Mouse (Mus musculus) heart, embryonic 13.5 days (tissue): ENCODE results near the gene Glipr1. TPM values are rescaled to one million over a fixed set of nuclear protein-coding genes. Genes with fewer than 3 reads are reported as not detected.

Experiments used
- ATAC-seq: fragments of 200-750 bp; cut with Nextera tagmentation; 2 replicates; pipeline ENCODE4 v1.8.0; 2017; ENCODE audit warnings: moderate TSS enrichment; ENCODE audit not compliant: insufficient number of reproducible peaks, low FRiP score, low TSS enrichment; ENCODE audit errors: extremely low read depth
- H3K27ac ChIP-seq: fragments of 300-500 bp; sonication (generic); replicated peaks from 2 replicates; pipeline ENCODE4 v1.5.1; 2015; ENCODE audit warnings: moderate library complexity, mild to moderate bottlenecking, inconsistent platforms
- H3K27me3 ChIP-seq: fragments of 300-500 bp; sonication (generic); replicated peaks from 2 replicates; pipeline ENCODE4 v1.6.1; 2015; ENCODE audit warnings: mild to moderate bottlenecking, inconsistent platforms
- H3K36me3 ChIP-seq: fragments of 300-500 bp; sonication (generic); 2 replicates; pipeline ENCODE4 v1.6.1; 2015; ENCODE audit warnings: mild to moderate bottlenecking, inconsistent platforms
- H3K4me1 ChIP-seq: fragments of 300-500 bp; sonication (generic); 2 replicates; pipeline ENCODE4 v1.6.1; 2015; ENCODE audit warnings: inconsistent platforms
- H3K4me2 ChIP-seq: fragments of 300-500 bp; sonication (generic); 2 replicates; pipeline ENCODE4 v1.6.1; 2015; ENCODE audit warnings: inconsistent platforms, mild to moderate bottlenecking, moderate library complexity
- H3K4me3 ChIP-seq: fragments of 300-500 bp; sonication (generic); 2 replicates; pipeline ENCODE4 v1.5.1; 2015; ENCODE audit warnings: moderate library complexity, mild to moderate bottlenecking, inconsistent platforms
- H3K9ac ChIP-seq: fragments of 300-500 bp; sonication (generic); 2 replicates; pipeline ENCODE4 v1.6.1; 2015; ENCODE audit warnings: inconsistent platforms, mild to moderate bottlenecking, moderate library complexity
- H3K9me3 ChIP-seq: fragments of 300-500 bp; sonication (generic); 2 replicates; pipeline ENCODE4 v1.6.1; 2016; ENCODE audit warnings: inconsistent platforms
- WGBS: fragments of 180-500 bp; shearing (Covaris S2); methylation state at CpG from one replicate; pipeline ENCODE4 v1.1.7; 2015; ENCODE audit warnings: mixed read lengths; 5-methylcytosine and 5-hydroxymethylcytosine counted together
- polyA plus RNA-seq: library from polyadenylated mRNA; unstranded; fragments of >200 nt; fragmentation: Nextera tagmentation; extraction: Ambion mirVana; gene quantifications from 2 replicates; pipeline ENCODE4 v1.2.1, GENCODE M21; 2015

The Glipr1 gene
- polyA plus RNA-seq, 1 experiment from 2014 or later: 1.6 TPM

DNA sequence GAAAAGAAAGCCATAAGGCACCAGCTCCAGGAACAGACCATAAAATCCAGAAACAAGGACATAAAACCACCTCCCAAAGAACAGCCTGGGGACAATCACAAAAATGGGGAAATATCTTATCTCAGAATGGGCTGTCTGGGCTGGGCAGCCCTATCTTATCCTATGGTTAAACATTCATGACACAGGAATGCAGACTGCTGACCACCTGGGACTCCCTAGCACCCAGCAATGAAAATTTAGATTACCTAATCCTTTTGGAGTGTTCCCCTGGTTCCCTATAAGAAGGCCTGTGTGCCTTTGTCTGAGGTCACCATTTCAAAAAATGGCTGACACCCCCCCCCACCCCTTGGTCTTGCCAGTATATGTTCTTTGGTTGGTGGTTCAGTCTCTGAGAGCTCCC lies 4.8 kb downstream of the Glipr1 start:
- Histone ChIP-seq H3K36me3 (no peaks in the 10 kb centered on the region), H3K4me1 (peaks cover 1% of the 10 kb centered on the region; the same call in 1 of the 2 replicates), H3K27ac (no peak overlapping the region), H3K9me3 (no peaks in the 10 kb centered on the region), H3K4me2 (no peak overlapping the region), H3K27me3 (no peaks in the 10 kb centered on the region), H3K9ac (no peak overlapping the region), H3K4me3 (no peak overlapping the region)
- ATAC-seq: no peak

DNA sequence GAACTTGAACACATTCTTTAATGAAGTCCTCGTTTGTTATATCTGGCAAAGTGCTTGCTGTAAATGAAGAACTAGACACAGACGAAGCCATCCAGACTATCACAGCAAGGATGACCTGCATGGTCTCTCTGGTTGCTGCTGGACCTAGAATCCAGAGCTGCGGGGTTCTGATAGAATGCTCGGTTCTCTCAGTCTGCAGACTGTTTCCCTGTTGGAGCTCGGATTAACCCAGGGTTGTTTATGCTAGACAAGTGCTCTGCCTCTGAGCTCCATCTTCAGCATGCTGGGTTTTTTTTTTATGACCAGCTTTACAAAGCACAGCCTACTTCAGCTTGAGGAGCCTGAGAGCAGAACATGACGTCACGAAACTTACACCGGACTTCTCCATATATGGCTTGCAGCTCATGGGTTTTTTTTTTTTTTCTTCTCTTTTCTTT lies 5.5 kb downstream of the Glipr1 start:
- 58% methylated on average over 8 of the region's 8 CpGs for WGBS
- Histone ChIP-seq H3K27me3 (no peaks in the 10 kb centered on the region), H3K4me1 (no peaks in the 10 kb centered on the region), H3K9ac (no peak overlapping the region), H3K27ac (no peak overlapping the region), H3K4me3 (no peak overlapping the region), H3K9me3 (no peaks in the 10 kb centered on the region), H3K4me2 (no peak overlapping the region), H3K36me3 (no peaks in the 10 kb centered on the region)
- no peak for ATAC-seq

- Histone ChIP-seq H3K4me1 (no peaks in the 10 kb centered on the region), H3K27ac (no peak overlapping the region), H3K27me3 (no peaks in the 10 kb centered on the region), H3K36me3 (no peaks in the 10 kb centered on the region), H3K9ac (no peak overlapping the region), H3K4me3 (no peak overlapping the region), H3K9me3 (no peaks in the 10 kb centered on the region), H3K4me2 (no peak overlapping the region)
- 89% methylated on average over 7 of the region's 7 CpGs for WGBS
- ATAC-seq: no peak
Measured at GRCm38 (mm10) chr10:111996549-111996904, 5.9 kb downstream of the Glipr1 start.

DNA sequence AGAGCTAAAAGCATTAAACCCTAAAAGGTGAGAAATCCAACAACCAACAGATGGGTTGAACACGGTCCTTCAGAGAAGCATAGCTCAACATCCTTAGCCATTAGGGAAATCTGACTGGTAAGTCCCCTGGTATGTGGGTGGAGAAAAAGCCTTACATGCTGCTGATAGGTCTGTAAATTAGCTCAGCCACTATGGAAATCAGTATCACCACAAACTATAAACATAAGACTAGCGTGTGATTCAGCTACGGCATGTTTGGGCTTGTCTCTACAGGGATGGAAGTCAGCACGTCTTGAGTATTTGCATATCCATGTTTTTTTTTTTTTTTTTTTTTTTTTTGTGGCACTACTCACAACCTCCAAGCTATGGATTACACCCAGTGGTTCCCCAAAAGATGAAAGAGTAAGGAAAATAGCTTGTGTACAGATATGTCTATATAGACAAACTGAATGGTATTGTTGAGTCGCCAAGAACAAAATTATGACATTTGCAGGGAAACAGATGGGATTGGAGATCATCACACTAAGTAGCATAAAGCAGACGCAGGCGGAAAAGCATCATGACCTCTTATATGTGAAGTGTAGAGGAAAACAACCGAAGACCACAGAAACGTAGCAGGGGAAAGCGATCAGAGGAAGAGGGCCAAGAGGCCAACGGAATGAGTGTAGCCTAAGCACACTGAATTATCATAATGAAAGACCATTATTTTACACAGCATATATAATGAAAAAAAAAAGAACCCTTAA lies 6.5 kb downstream of the Glipr1 start:
- 82% methylated on average over 11 of the region's 11 CpGs for WGBS
- Histone ChIP-seq H3K9ac (no peak overlapping the region), H3K4me2 (no peak overlapping the region), H3K9me3 (no peaks in the 10 kb centered on the region), H3K4me1 (no peaks in the 10 kb centered on the region), H3K36me3 (no peaks in the 10 kb centered on the region), H3K4me3 (no peak overlapping the region), H3K27ac (no peak overlapping the region), H3K27me3 (no peaks in the 10 kb centered on the region)
- ATAC-seq: no peak

DNA sequence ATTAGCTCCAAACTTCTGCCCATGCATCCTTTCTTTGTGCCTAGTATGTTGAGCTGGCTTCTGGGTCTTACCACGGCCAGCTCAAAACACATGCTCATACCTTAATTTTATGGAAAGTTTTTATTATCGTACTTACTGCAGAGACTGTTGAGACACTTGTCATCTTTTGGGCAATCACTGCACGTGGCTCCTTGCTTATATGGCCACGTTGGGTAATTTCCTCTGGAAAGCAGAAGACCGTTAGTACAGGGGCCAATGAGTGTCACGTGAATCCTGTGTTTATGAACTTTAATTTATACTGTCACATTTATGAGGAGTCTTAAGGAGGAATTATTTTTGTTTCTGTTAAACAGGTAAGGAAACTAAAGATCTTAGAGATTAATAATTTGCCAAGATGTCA lies 16.0 kb downstream of the Glipr1 start:
- Histone ChIP-seq H3K27me3 (no peaks in the 10 kb centered on the region), H3K36me3 (peaks cover 66% of the 10 kb centered on the region), H3K4me2 (no peak overlapping the region), H3K27ac (no peak overlapping the region), H3K9ac (no peak overlapping the region), H3K4me1 (no peaks in the 10 kb centered on the region), H3K9me3 (no peaks in the 10 kb centered on the region), H3K4me3 (no peak overlapping the region)
- 90% methylated on average over 6 of the region's 6 CpGs for WGBS
- no peak for ATAC-seq

GRCm38 (mm10) chr10:111983070-111983469 lies 19.4 kb downstream of the Glipr1 start:
- Histone ChIP-seq H3K9me3 (no peaks in the 10 kb centered on the region), H3K27me3 (no peaks in the 10 kb centered on the region), H3K27ac (no peak overlapping the region), H3K36me3 (peaks cover 93% of the 10 kb centered on the region), H3K9ac (no peak overlapping the region), H3K4me2 (no peak overlapping the region), H3K4me1 (no peaks in the 10 kb centered on the region), H3K4me3 (no peak overlapping the region)
- 93% methylated on average over 5 of the region's 5 CpGs for WGBS
- ATAC-seq: no peak

- H3K27ac ChIP-seq: no peak overlapping the region
- H3K4me3 ChIP-seq: no peak overlapping the region
- peaks cover 9% of the 10 kb centered on the region for H3K4me1 ChIP-seq
- no peaks in the 10 kb centered on the region for H3K9me3 ChIP-seq
- no peak overlapping the region for H3K4me2 ChIP-seq
- no peak overlapping the region for H3K9ac ChIP-seq
- H3K27me3 ChIP-seq: no peaks in the 10 kb centered on the region
- no peak for ATAC-seq
- 35% methylated on average over 5 of the region's 5 CpGs for WGBS
- peaks cover 62% of the 10 kb centered on the region for H3K36me3 ChIP-seq
Measured at GRCm38 (mm10) chr10:111977584-111977983, 24.8 kb downstream of the Glipr1 start.

DNA sequence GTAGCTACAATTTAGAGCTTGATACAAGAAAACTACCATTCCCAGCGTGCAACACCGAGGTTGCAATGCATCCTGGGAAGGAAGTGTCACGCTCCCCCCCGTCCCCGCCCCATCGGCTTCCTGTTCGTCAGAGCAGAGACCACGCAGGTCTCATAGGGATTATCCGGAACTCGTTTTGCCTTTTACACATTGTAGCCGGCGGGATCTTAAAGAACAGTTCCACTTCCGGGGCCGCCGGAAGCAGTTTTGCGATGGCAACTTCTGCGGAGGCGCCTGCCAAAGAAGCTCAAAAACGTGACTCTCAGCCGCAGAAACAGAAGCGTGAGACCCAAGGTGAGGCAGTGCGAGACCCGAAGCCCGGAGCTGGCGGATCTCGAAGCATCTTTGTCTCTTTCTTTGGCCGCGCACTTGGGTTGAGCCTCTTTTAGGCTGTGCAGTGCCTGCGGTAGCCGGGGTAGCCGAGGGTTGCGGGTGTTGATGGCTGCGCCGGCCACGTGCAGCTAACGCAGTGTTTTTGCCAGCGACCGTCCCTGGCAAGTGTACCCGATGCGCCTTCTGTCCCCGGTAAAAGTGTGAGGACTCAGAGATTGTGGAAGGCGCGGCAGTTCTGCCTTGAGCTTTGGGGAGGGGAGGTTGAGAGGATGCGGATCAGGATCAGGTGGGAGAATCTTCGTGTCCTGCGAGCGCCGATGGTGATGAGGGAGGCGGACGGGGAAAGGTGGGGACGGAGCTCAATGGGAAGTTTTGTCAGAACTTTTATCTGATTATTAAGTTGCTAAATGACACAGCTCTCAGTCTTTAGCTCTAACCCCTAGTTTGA lies 29.7 kb downstream of the Glipr1 start, which contains the start of gene Krr1:
Krr1 (plus strand) TSS at position 123 of the 820 bp plus-strand sequence.
- peaks cover 17% of the 10 kb centered on the region for H3K36me3 ChIP-seq
- peaks cover 9% of the 10 kb centered on the region for H3K4me1 ChIP-seq
- WGBS: under 1% methylated on average over 51 of the region's 51 CpGs
- H3K4me2 ChIP-seq: peak within 1 kb of the TSS; percentile 84
- H3K4me3 ChIP-seq: peak within 1 kb of the TSS; percentile 81
- peak within 1 kb of the TSS; percentile 69 for H3K27ac ChIP-seq
- peak; percentile 94 for ATAC-seq
- peak within 1 kb of the TSS; percentile 93 for H3K9ac ChIP-seq
- H3K27me3 ChIP-seq: 0 out of 2 replicates have a peak, but pooled peaks cover 4% of the 10 kb centered on the region
- H3K9me3 ChIP-seq: no peaks in the 10 kb centered on the region

- Histone ChIP-seq H3K9ac (no peak overlapping the region), H3K4me3 (0 out of 2 replicates have a peak overlapping the region, but pooled peaks have one; percentile 81), H3K4me1 (peaks cover 9% of the 10 kb centered on the region), H3K9me3 (no peaks in the 10 kb centered on the region), H3K36me3 (peaks cover 11% of the 10 kb centered on the region), H3K4me2 (peak overlapping the region; percentile 84), H3K27ac (no peak overlapping the region), H3K27me3 (0 out of 2 replicates have a peak, but pooled peaks cover 5% of the 10 kb centered on the region)
- ATAC-seq: no peak
- WGBS: 77% methylated on average over 3 of the region's 3 CpGs
Measured at GRCm38 (mm10) chr10:111971929-111972328, 30.5 kb downstream of the Glipr1 start.

DNA sequence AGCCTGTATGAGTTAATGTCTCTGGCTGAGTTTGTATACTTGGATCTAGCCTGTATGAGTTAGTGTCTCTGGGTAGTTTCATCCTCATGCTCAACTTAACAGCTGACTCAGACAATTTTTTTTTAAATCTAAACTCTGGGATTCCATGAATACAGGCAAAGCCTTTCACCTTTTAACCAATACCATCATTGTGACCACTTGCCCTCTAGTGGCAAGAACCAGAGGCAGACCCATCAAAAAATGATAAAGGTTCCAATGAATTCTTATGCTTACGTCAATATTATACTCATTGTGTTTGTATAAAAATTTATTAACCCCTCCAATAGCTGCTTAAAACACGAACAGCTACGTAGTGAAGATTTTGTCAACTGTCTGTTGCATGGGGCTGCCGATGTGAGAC lies 36.0 kb downstream of the Glipr1 start:
- no peaks in the 10 kb centered on the region for H3K36me3 ChIP-seq
- no peaks in the 10 kb centered on the region for H3K4me1 ChIP-seq
- 43% methylated on average over 4 of the region's 4 CpGs for WGBS
- ATAC-seq: no peak
- no peak overlapping the region for H3K9ac ChIP-seq
- 0 out of 2 replicates have a peak, but pooled peaks cover 5% of the 10 kb centered on the region for H3K27me3 ChIP-seq
- H3K9me3 ChIP-seq: no peaks in the 10 kb centered on the region
- H3K27ac ChIP-seq: no peak overlapping the region
- no peak overlapping the region for H3K4me2 ChIP-seq
- H3K4me3 ChIP-seq: no peak overlapping the region

DNA sequence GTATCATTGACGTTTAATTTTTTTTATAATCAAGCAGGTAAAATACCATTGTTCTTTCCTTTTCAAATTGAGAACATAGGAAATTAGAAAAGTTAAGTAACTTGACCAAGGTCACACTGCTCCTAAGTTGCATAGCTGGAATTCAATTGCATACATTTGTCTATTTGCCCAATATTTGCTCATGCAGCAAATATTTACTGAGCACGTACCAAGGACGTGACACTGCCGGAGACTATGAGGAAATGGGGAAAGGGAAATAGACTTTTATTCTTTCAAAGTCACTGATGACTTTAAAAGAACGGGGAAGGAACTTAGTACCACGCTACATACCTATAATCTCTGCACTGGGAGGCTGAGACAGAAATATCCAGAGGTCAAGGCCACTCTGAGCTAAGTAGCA lies 42.0 kb downstream of the Glipr1 start:
- Histone ChIP-seq H3K27me3 (no peaks in the 10 kb centered on the region), H3K4me1 (peaks cover 12% of the 10 kb centered on the region), H3K4me3 (no peak overlapping the region), H3K4me2 (no peak overlapping the region), H3K36me3 (no peaks in the 10 kb centered on the region), H3K9ac (no peak overlapping the region), H3K9me3 (no peaks in the 10 kb centered on the region), H3K27ac (no peak overlapping the region)
- WGBS: 71% methylated on average over 6 of the region's 6 CpGs
- ATAC-seq: no peak
